Mouse (Mus musculus) embryo, embryonic 10 days (tissue): ENCODE data around the gene Rfx7.
"Not testable (repeated sequence)": the region's sequence is repeated elsewhere in the genome, so short reads cannot be mapped to it uniquely, and the experiment has no call there.

Source experiments
- DNase-seq: peaks from one replicate; pipeline ENCODE4 v3.0.0-alpha.2; 2015; ENCODE audit warnings: low spot score

Rfx7 gene

GRCm38 (mm10) chr9:72664409-72665351 lies 132.6 kb downstream of the Rfx7 start:
- DNase-seq = no peak

- DNase-seq = peak; percentile 79
Measured at GRCm38 (mm10) chr9:72665517-72665916, 133.5 kb downstream of the Rfx7 start.

- DNase-seq = not testable (repeated sequence)
Measured at GRCm38 (mm10) chr9:72666352-72667021, 134.4 kb downstream of the Rfx7 start.

- DNase-seq = no peak
Measured at GRCm38 (mm10) chr9:72667126-72667525, 135.1 kb downstream of the Rfx7 start.

GRCm38 (mm10) chr9:72669383-72669782 lies 137.3 kb downstream of the Rfx7 start:
- DNase-seq = no peak

GRCm38 (mm10) chr9:72672361-72672760 lies 140.3 kb downstream of the Rfx7 start:
- peak; percentile 87 for DNase-seq
